Mouse (Mus musculus): ENCODE data around the gene Trappc2l. TPM values are rescaled to one million over a fixed set of nuclear protein-coding genes. Genes with fewer than 3 reads are reported as not detected.

Trappc2l gene
- polyA plus RNA-seq, 1 experiment from 2014 or later: 60.1 TPM

- Histone ChIP-seq H3K27me3 (ENCODE audit: insufficient read depth, low read length) (no peaks in the 10 kb centered on the region), H3K9ac (replicated peaks; ENCODE audit: low read length) (peak overlapping the region; percentile 14; the same call in 1 of the 2 replicates), H3K27ac (ENCODE audit: low read length) (peak overlapping the region; percentile 74), H3K9me3 (ENCODE audit: low read length) (no peaks in the 10 kb centered on the region), H3K4me1 (ENCODE audit: insufficient read depth, low read length) (peaks cover 61% of the 10 kb centered on the region), H3K36me3 (ENCODE audit: insufficient read depth, low read length) (no peaks in the 10 kb centered on the region), H3K4me2 (replicated peaks; ENCODE audit: low read depth, low read length) (no peak overlapping the region), H3K4me3 (ENCODE audit: low read length) (no peak overlapping the region)
- ATAC-seq (ENCODE audit: low FRiP score, low TSS enrichment): peak; percentile 63
- 17% methylated on average over 7 of the region's 7 CpGs for WGBS
These were observed 49.7 kb downstream of the Trappc2l start for GRCm38 (mm10) chr8:122661138-122661537.

GRCm38 (mm10) chr8:122661894-122662293 lies 50.5 kb downstream of the Trappc2l start:
- Histone ChIP-seq H3K27me3 (ENCODE audit: insufficient read depth, low read length) (no peaks in the 10 kb centered on the region), H3K9me3 (ENCODE audit: low read length) (no peaks in the 10 kb centered on the region), H3K4me3 (ENCODE audit: low read length) (no peak overlapping the region), H3K27ac (ENCODE audit: low read length) (no peak overlapping the region; the same call in 1 of the 2 replicates), H3K9ac (replicated peaks; ENCODE audit: low read length) (no peak overlapping the region), H3K4me2 (replicated peaks; ENCODE audit: low read depth, low read length) (no peak overlapping the region), H3K36me3 (ENCODE audit: insufficient read depth, low read length) (no peaks in the 10 kb centered on the region), H3K4me1 (ENCODE audit: insufficient read depth, low read length) (peaks cover 66% of the 10 kb centered on the region)
- WGBS: 78% methylated on average over 2 of the region's 2 CpGs
- ATAC-seq (ENCODE audit: low FRiP score, low TSS enrichment): no peak

GRCm38 (mm10) chr8:122663106-122663505 lies 51.7 kb downstream of the Trappc2l start:
- ATAC-seq (ENCODE audit: low FRiP score, low TSS enrichment): no peak
- Histone ChIP-seq H3K9ac (replicated peaks; ENCODE audit: low read length) (0 out of 2 replicates have a peak overlapping the region, but pooled peaks have one; percentile 25), H3K4me1 (ENCODE audit: insufficient read depth, low read length) (peaks cover 64% of the 10 kb centered on the region), H3K27me3 (ENCODE audit: insufficient read depth, low read length) (no peaks in the 10 kb centered on the region), H3K27ac (ENCODE audit: low read length) (0 out of 2 replicates have a peak overlapping the region, but pooled peaks have one; percentile 31), H3K9me3 (ENCODE audit: low read length) (no peaks in the 10 kb centered on the region), H3K4me2 (replicated peaks; ENCODE audit: low read depth, low read length) (no peak overlapping the region), H3K36me3 (ENCODE audit: insufficient read depth, low read length) (no peaks in the 10 kb centered on the region), H3K4me3 (ENCODE audit: low read length) (no peak overlapping the region)
- 57% methylated on average over 3 of the region's 3 CpGs for WGBS

- 19% methylated on average over 5 of the region's 5 CpGs for WGBS
- H3K27me3 ChIP-seq (ENCODE audit: insufficient read depth, low read length): no peaks in the 10 kb centered on the region
- H3K9me3 ChIP-seq (ENCODE audit: low read length): no peaks in the 10 kb centered on the region
- H3K27ac ChIP-seq (ENCODE audit: low read length): 0 out of 2 replicates have a peak overlapping the region, but pooled peaks have one; percentile 79
- 0 out of 2 replicates have a peak overlapping the region, but pooled peaks have one; percentile 25 for H3K9ac ChIP-seq (replicated peaks; ENCODE audit: low read length)
- no peak overlapping the region for H3K4me2 ChIP-seq (replicated peaks; ENCODE audit: low read depth, low read length)
- no peak for ATAC-seq (ENCODE audit: low FRiP score, low TSS enrichment)
- H3K4me3 ChIP-seq (ENCODE audit: low read length): no peak overlapping the region
- H3K36me3 ChIP-seq (ENCODE audit: insufficient read depth, low read length): no peaks in the 10 kb centered on the region
- peaks cover 59% of the 10 kb centered on the region for H3K4me1 ChIP-seq (ENCODE audit: insufficient read depth, low read length)
These were observed 52.2 kb downstream of the Trappc2l start for GRCm38 (mm10) chr8:122663670-122664069.

GRCm38 (mm10) chr8:122665221-122665620 lies 53.8 kb downstream of the Trappc2l start:
- H3K27me3 ChIP-seq (ENCODE audit: insufficient read depth, low read length): no peaks in the 10 kb centered on the region
- WGBS: 34% methylated on average over 8 of the region's 8 CpGs
- peak overlapping the region; percentile 79 for H3K27ac ChIP-seq (ENCODE audit: low read length)
- H3K4me1 ChIP-seq (ENCODE audit: insufficient read depth, low read length): peaks cover 53% of the 10 kb centered on the region
- no peaks in the 10 kb centered on the region for H3K9me3 ChIP-seq (ENCODE audit: low read length)
- peak; percentile 46; the same call in 1 of the 2 replicates for ATAC-seq (ENCODE audit: low FRiP score, low TSS enrichment)
- no peaks in the 10 kb centered on the region for H3K36me3 ChIP-seq (ENCODE audit: insufficient read depth, low read length)
- H3K4me3 ChIP-seq (ENCODE audit: low read length): no peak overlapping the region
- no peak overlapping the region for H3K4me2 ChIP-seq (replicated peaks; ENCODE audit: low read depth, low read length)
- H3K9ac ChIP-seq (replicated peaks; ENCODE audit: low read length): no peak overlapping the region; the same call in 1 of the 2 replicates

- WGBS: 64% methylated on average over 12 of the region's 14 CpGs
- no peak overlapping the region for H3K4me3 ChIP-seq (ENCODE audit: low read length)
- no peak for ATAC-seq (ENCODE audit: low FRiP score, low TSS enrichment)
- no peak overlapping the region for H3K9ac ChIP-seq (replicated peaks; ENCODE audit: low read length)
- H3K27ac ChIP-seq (ENCODE audit: low read length): peak overlapping the region; percentile 79
- H3K4me2 ChIP-seq (replicated peaks; ENCODE audit: low read depth, low read length): 0 out of 2 replicates have a peak overlapping the region, but pooled peaks have one; percentile 24
- H3K4me1 ChIP-seq (ENCODE audit: insufficient read depth, low read length): peaks cover 51% of the 10 kb centered on the region
- 0 out of 2 replicates have a peak, but pooled peaks cover 4% of the 10 kb centered on the region for H3K27me3 ChIP-seq (ENCODE audit: insufficient read depth, low read length)
- H3K9me3 ChIP-seq (ENCODE audit: low read length): no peaks in the 10 kb centered on the region
- H3K36me3 ChIP-seq (ENCODE audit: insufficient read depth, low read length): no peaks in the 10 kb centered on the region
These were observed 54.4 kb downstream of the Trappc2l start for GRCm38 (mm10) chr8:122665667-122666316.

Small RNAs within 50 kb of the gene (microRNA-seq; reads per million reads assigned to microRNA genes)
- gene Mir6396: not detected

Other genes starting within 250 kb of the Trappc2l start
- gene Zc3h18, start 235.0 kb upstream of the Trappc2l start, polyA plus RNA-seq (2015; fragmentation: Nextera tagmentation; extraction: Ambion mirVana): 50.1 and 50.6 TPM in 2 replicates
- not detected in 2 replicates for gene Il17c, start 189.6 kb upstream of the Trappc2l start, polyA plus RNA-seq (2015; fragmentation: Nextera tagmentation; extraction: Ambion mirVana)
- gene Cyba, start 178.7 kb upstream of the Trappc2l start, polyA plus RNA-seq (2015; fragmentation: Nextera tagmentation; extraction: Ambion mirVana): 385 and 421 TPM in 2 replicates
- gene Mvd, start 168.2 kb upstream of the Trappc2l start, polyA plus RNA-seq (2015; fragmentation: Nextera tagmentation; extraction: Ambion mirVana): 36.4 and 36.6 TPM in 2 replicates
- gene Snai3, start 150.9 kb upstream of the Trappc2l start, polyA plus RNA-seq (2015; fragmentation: Nextera tagmentation; extraction: Ambion mirVana): 0.75 and 0.77 TPM in 2 replicates
- 39.3 and 46.0 TPM in 2 replicates for gene Rnf166, start 135.6 kb upstream of the Trappc2l start, polyA plus RNA-seq (2015; fragmentation: Nextera tagmentation; extraction: Ambion mirVana)
- gene Ctu2, start 135.5 kb upstream of the Trappc2l start, polyA plus RNA-seq (2015; fragmentation: Nextera tagmentation; extraction: Ambion mirVana): 46.5 and 48.0 TPM in 2 replicates
- gene Piezo1, start 60.3 kb upstream of the Trappc2l start, polyA plus RNA-seq (2015; fragmentation: Nextera tagmentation; extraction: Ambion mirVana): 15.6 and 16.9 TPM in 2 replicates
- 43.0 and 49.0 TPM in 2 replicates for gene Cdt1, start 43.6 kb upstream of the Trappc2l start, polyA plus RNA-seq (2015; fragmentation: Nextera tagmentation; extraction: Ambion mirVana)
- 363 and 371 TPM in 2 replicates for gene Aprt, start 34.7 kb upstream of the Trappc2l start, polyA plus RNA-seq (2015; fragmentation: Nextera tagmentation; extraction: Ambion mirVana)
- gene Galns, start 177 bp upstream of the Trappc2l start, polyA plus RNA-seq (2015; fragmentation: Nextera tagmentation; extraction: Ambion mirVana): 17.4 and 18.2 TPM in 2 replicates
- gene Pabpn1l, start 11.1 kb downstream of the Trappc2l start, polyA plus RNA-seq (2015; fragmentation: Nextera tagmentation; extraction: Ambion mirVana): 0.15 and 0.19 TPM in 2 replicates
- gene Cbfa2t3, start 87.5 kb downstream of the Trappc2l start, polyA plus RNA-seq (2015; fragmentation: Nextera tagmentation; extraction: Ambion mirVana): 3.5 and 4.5 TPM in 2 replicates
- 22.7 and 22.9 TPM in 2 replicates for gene Acsf3, start 163.8 kb downstream of the Trappc2l start, polyA plus RNA-seq (2015; fragmentation: Nextera tagmentation; extraction: Ambion mirVana)
- gene Cdh15, start 236.3 kb downstream of the Trappc2l start, polyA plus RNA-seq (2015; fragmentation: Nextera tagmentation; extraction: Ambion mirVana): 1.3 and 1.8 TPM in 2 replicates